Mouse (Mus musculus): ENCODE results near the gene Lrp2. TPM values are rescaled to one million over a fixed set of nuclear protein-coding genes. Genes with fewer than 3 reads are reported as not detected.
"Not testable (repeated sequence)": the region's sequence is repeated elsewhere in the genome, so short reads cannot be mapped to it uniquely, and the experiment has no call there.

Lrp2 gene
- polyA plus RNA-seq, 1 experiment: 0.12 TPM

- Histone ChIP-seq H3K36me3 (ENCODE audit: control insufficient read depth, insufficient read depth, low read length) (no peaks in the 10 kb centered on the region), H3K4me3 (ENCODE audit: extremely low read depth, insufficient read depth, insufficient read length) (no peak overlapping the region), H3K27ac (ENCODE audit: insufficient read depth, low read length) (no peak overlapping the region), H3K4me1 (ENCODE audit: control insufficient read depth, insufficient read depth, insufficient read length) (peaks cover 4% of the 10 kb centered on the region; the same call in 1 of the 2 replicates), H3K27me3 (ENCODE audit: control insufficient read depth, insufficient read depth, low read length) (peaks cover 19% of the 10 kb centered on the region)
- WGBS: 5% methylated on average over 20 of the region's 20 CpGs
- TF ChIP-seq CTCF (IDR thresholded peaks at IDR 0.05; ENCODE audit: extremely low read depth, insufficient read depth, insufficient read length, insufficient replicate concordance) (no peak), POLR2A (IDR thresholded peaks at IDR 0.05; ENCODE audit: low read depth, low read length) (no peak)
- DNase-seq (ENCODE audit: low read depth in 1 of 2, low spot score in 2 of 2): no peak
Measured at GRCm38 (mm10) chr2:69584117-69584933, 1.5 kb downstream of the Lrp2 start.

- Histone ChIP-seq H3K27me3 (ENCODE audit: control insufficient read depth, insufficient read depth, low read length) (peaks cover 19% of the 10 kb centered on the region), H3K4me1 (ENCODE audit: control insufficient read depth, insufficient read depth, insufficient read length) (peaks cover 4% of the 10 kb centered on the region; the same call in 1 of the 2 replicates), H3K27ac (ENCODE audit: insufficient read depth, low read length) (no peak overlapping the region), H3K36me3 (ENCODE audit: control insufficient read depth, insufficient read depth, low read length) (no peaks in the 10 kb centered on the region), H3K4me3 (ENCODE audit: extremely low read depth, insufficient read depth, insufficient read length) (no peak overlapping the region)
- DNase-seq (ENCODE audit: low read depth in 1 of 2, low spot score in 2 of 2): no peak
- TF ChIP-seq POLR2A (IDR thresholded peaks at IDR 0.05; ENCODE audit: low read depth, low read length) (no peak), CTCF (IDR thresholded peaks at IDR 0.05; ENCODE audit: extremely low read depth, insufficient read depth, insufficient read length, insufficient replicate concordance) (no peak)
- WGBS: 65% methylated on average over 7 of the region's 7 CpGs
Measured at GRCm38 (mm10) chr2:69582861-69583260, 3.0 kb downstream of the Lrp2 start.

- not testable (repeated sequence) for H3K4me3 ChIP-seq (ENCODE audit: extremely low read depth, insufficient read depth, insufficient read length); DNase-seq (ENCODE audit: low read depth in 1 of 2, low spot score in 2 of 2); H3K4me1 ChIP-seq (ENCODE audit: control insufficient read depth, insufficient read depth, insufficient read length); H3K36me3 ChIP-seq (ENCODE audit: control insufficient read depth, insufficient read depth, low read length); H3K27ac ChIP-seq (ENCODE audit: insufficient read depth, low read length)
- 89% methylated on average over 4 of the region's 4 CpGs for WGBS
- peaks cover 15% of the 10 kb centered on the region for H3K27me3 ChIP-seq (ENCODE audit: control insufficient read depth, insufficient read depth, low read length)
Measured at GRCm38 (mm10) chr2:69582068-69582467, 3.8 kb downstream of the Lrp2 start.

GRCm38 (mm10) chr2:69580091-69580490, 5.8 kb downstream of the Lrp2 start:
- DNase-seq (ENCODE audit: low read depth in 1 of 2, low spot score in 2 of 2): no peak
- 87% methylated on average over 2 of the region's 2 CpGs for WGBS
- TF ChIP-seq CTCF (IDR thresholded peaks at IDR 0.05; ENCODE audit: extremely low read depth, insufficient read depth, insufficient read length, insufficient replicate concordance) (no peak), POLR2A (IDR thresholded peaks at IDR 0.05; ENCODE audit: low read depth, low read length) (no peak)
- Histone ChIP-seq H3K27ac (ENCODE audit: insufficient read depth, low read length) (no peak overlapping the region), H3K27me3 (ENCODE audit: control insufficient read depth, insufficient read depth, low read length) (peaks cover 5% of the 10 kb centered on the region), H3K4me3 (ENCODE audit: extremely low read depth, insufficient read depth, insufficient read length) (no peak overlapping the region), H3K36me3 (ENCODE audit: control insufficient read depth, insufficient read depth, low read length) (no peaks in the 10 kb centered on the region), H3K4me1 (ENCODE audit: control insufficient read depth, insufficient read depth, insufficient read length) (0 out of 2 replicates have a peak, but pooled peaks cover under 1% of the 10 kb centered on the region)

GRCm38 (mm10) chr2:69578206-69578605, 7.7 kb downstream of the Lrp2 start:
- no peak for DNase-seq (ENCODE audit: low read depth in 1 of 2, low spot score in 2 of 2)
- no peak overlapping the region for H3K4me3 ChIP-seq (ENCODE audit: extremely low read depth, insufficient read depth, insufficient read length)
- TF ChIP-seq CTCF (IDR thresholded peaks at IDR 0.05; ENCODE audit: extremely low read depth, insufficient read depth, insufficient read length, insufficient replicate concordance) (no peak), POLR2A (IDR thresholded peaks at IDR 0.05; ENCODE audit: low read depth, low read length) (no peak)
- no peaks in the 10 kb centered on the region; the same call in 1 of the 2 replicates for H3K27me3 ChIP-seq (ENCODE audit: control insufficient read depth, insufficient read depth, low read length)
- H3K36me3 ChIP-seq (ENCODE audit: control insufficient read depth, insufficient read depth, low read length): no peaks in the 10 kb centered on the region
- no peaks in the 10 kb centered on the region for H3K4me1 ChIP-seq (ENCODE audit: control insufficient read depth, insufficient read depth, insufficient read length)
- WGBS: 91% methylated on average over 8 of the region's 8 CpGs
- H3K27ac ChIP-seq (ENCODE audit: insufficient read depth, low read length): no peak overlapping the region

- Histone ChIP-seq H3K36me3 (ENCODE audit: control insufficient read depth, insufficient read depth, low read length) (no peaks in the 10 kb centered on the region), H3K4me3 (ENCODE audit: extremely low read depth, insufficient read depth, insufficient read length) (no peak overlapping the region), H3K27me3 (ENCODE audit: control insufficient read depth, insufficient read depth, low read length) (no peaks in the 10 kb centered on the region; the same call in 1 of the 2 replicates), H3K4me1 (ENCODE audit: control insufficient read depth, insufficient read depth, insufficient read length) (no peaks in the 10 kb centered on the region), H3K27ac (ENCODE audit: insufficient read depth, low read length) (no peak overlapping the region)
- no peak for DNase-seq (ENCODE audit: low read depth in 1 of 2, low spot score in 2 of 2)
- TF ChIP-seq CTCF (IDR thresholded peaks at IDR 0.05; ENCODE audit: extremely low read depth, insufficient read depth, insufficient read length, insufficient replicate concordance) (no peak), POLR2A (IDR thresholded peaks at IDR 0.05; ENCODE audit: low read depth, low read length) (no peak)
- 91% methylated on average over 1 of the region's 1 CpGs for WGBS
Measured at GRCm38 (mm10) chr2:69576531-69576930, 9.3 kb downstream of the Lrp2 start.

- TF ChIP-seq POLR2A (IDR thresholded peaks at IDR 0.05; ENCODE audit: low read depth, low read length) (no peak), CTCF (IDR thresholded peaks at IDR 0.05; ENCODE audit: extremely low read depth, insufficient read depth, insufficient read length, insufficient replicate concordance) (no peak)
- Histone ChIP-seq H3K27me3 (ENCODE audit: control insufficient read depth, insufficient read depth, low read length) (no peaks in the 10 kb centered on the region), H3K27ac (ENCODE audit: insufficient read depth, low read length) (no peak overlapping the region), H3K36me3 (ENCODE audit: control insufficient read depth, insufficient read depth, low read length) (no peaks in the 10 kb centered on the region), H3K4me3 (ENCODE audit: extremely low read depth, insufficient read depth, insufficient read length) (no peak overlapping the region), H3K4me1 (ENCODE audit: control insufficient read depth, insufficient read depth, insufficient read length) (no peaks in the 10 kb centered on the region)
- 24% methylated on average over 6 of the region's 6 CpGs for WGBS
- DNase-seq (ENCODE audit: low read depth in 1 of 2, low spot score in 2 of 2): no peak
Measured at GRCm38 (mm10) chr2:69574934-69575333, 10.9 kb downstream of the Lrp2 start.
